33 mouse cellular contexts compared by ENCODE assay signal in the genomic region with DNA sequence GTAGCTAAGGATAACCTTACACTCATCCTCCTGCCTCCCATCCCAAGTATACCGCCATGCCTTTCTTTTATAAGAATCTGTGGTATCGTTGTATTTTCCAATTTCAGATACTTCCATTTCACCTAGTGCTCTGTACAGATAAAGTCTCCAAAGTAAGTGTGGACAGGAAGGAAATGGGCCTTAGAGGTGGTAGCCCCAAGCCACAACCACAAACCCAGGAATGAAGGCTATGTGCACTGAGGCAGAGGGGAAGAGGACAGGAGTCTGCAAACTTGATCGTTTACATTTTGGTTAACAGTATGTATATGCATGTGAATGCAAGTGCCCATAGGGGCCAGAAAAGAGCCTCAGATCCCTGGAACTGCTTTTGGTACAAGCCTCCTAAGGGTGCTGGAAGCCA.
"Had no signal": no experiment of that assay in that cellular context is flagged by ENCODE, and none has a peak within 500 bp of the region (broad histone marks: within the 10 kb centered on the region; RNA-seq: fewer than 3 reads in every experiment).

No protein-coding gene starts in this region.

- H3K9ac ChIP-seq: limb, embryonic 12.5 days; limb, embryonic 13.5 days; limb, embryonic 15.5 days; liver, embryonic 12.5 days; liver, embryonic 13.5 days; liver, embryonic 14.5 days; liver, embryonic 15.5 days; liver, postnatal 0 days; lung, embryonic 14.5 days; lung, embryonic 15.5 days; midbrain, embryonic 12.5 days; midbrain, embryonic 13.5 days; midbrain, embryonic 15.5 days; neural tube, embryonic 12.5 days; neural tube, embryonic 13.5 days had no signal

- H3K9me3 ChIP-seq: limb, embryonic 10.5 days; limb, embryonic 12.5 days; limb, embryonic 13.5 days; limb, embryonic 15.5 days; liver, embryonic 12.5 days; liver, embryonic 13.5 days; liver, embryonic 15.5 days; lung, embryonic 15.5 days; megakaryocyte, embryonic 14.5 days; midbrain, embryonic 10.5 days; midbrain, embryonic 12.5 days; midbrain, embryonic 13.5 days; midbrain, embryonic 15.5 days; neural tube, embryonic 12.5 days; neural tube, embryonic 13.5 days had no signal

- H3K27ac ChIP-seq: limb, embryonic 10.5 days; limb, embryonic 12.5 days; limb, embryonic 13.5 days; limb, embryonic 15.5 days; liver, embryonic 12.5 days; liver, embryonic 13.5 days; liver, embryonic 14.5 days; liver, embryonic 15.5 days; lung, embryonic 15.5 days; macrophage; midbrain, embryonic 10.5 days; midbrain, embryonic 12.5 days; midbrain, embryonic 13.5 days; midbrain, embryonic 15.5 days; neural tube, embryonic 12.5 days; neural tube, embryonic 13.5 days had no signal

- H3K4me3 ChIP-seq: limb, embryonic 10.5 days; limb, embryonic 12.5 days; limb, embryonic 13.5 days; limb, embryonic 15.5 days; liver, embryonic 12.5 days; liver, embryonic 13.5 days; liver, embryonic 15.5 days; lung, embryonic 15.5 days; megakaryocyte, embryonic 14.5 days; midbrain, embryonic 10.5 days; midbrain, embryonic 12.5 days; midbrain, embryonic 13.5 days; midbrain, embryonic 15.5 days; myocyte; neural tube, embryonic 12.5 days; neural tube, embryonic 13.5 days had no signal

- H3K4me2 ChIP-seq: limb, embryonic 12.5 days; limb, embryonic 13.5 days; limb, embryonic 15.5 days; liver, embryonic 11.5 days; liver, embryonic 12.5 days; liver, embryonic 13.5 days; liver, embryonic 15.5 days; lung, embryonic 14.5 days; lung, embryonic 15.5 days; midbrain, embryonic 11.5 days; midbrain, embryonic 12.5 days; midbrain, embryonic 13.5 days; midbrain, embryonic 15.5 days; neural tube, embryonic 12.5 days; neural tube, embryonic 13.5 days had no signal

- H3K4me1 ChIP-seq: limb, embryonic 10.5 days; limb, embryonic 13.5 days; limb, embryonic 15.5 days; liver, embryonic 12.5 days; liver, embryonic 13.5 days; liver, embryonic 15.5 days; lung, embryonic 15.5 days had no signal

- H3K27me3 ChIP-seq: limb, embryonic 12.5 days; limb, embryonic 13.5 days; limb, embryonic 15.5 days; liver, embryonic 12.5 days; liver, embryonic 13.5 days; liver, embryonic 15.5 days; lung, embryonic 15.5 days; megakaryocyte, embryonic 14.5 days; midbrain, embryonic 12.5 days; midbrain, embryonic 13.5 days; midbrain, embryonic 15.5 days; neural tube, embryonic 12.5 days; neural tube, embryonic 13.5 days had no signal

- H3K36me3 ChIP-seq: limb, embryonic 10.5 days; limb, embryonic 13.5 days; limb, embryonic 15.5 days; liver, embryonic 12.5 days; liver, embryonic 13.5 days; liver, embryonic 15.5 days; lung, embryonic 15.5 days; midbrain, embryonic 12.5 days; midbrain, embryonic 13.5 days; midbrain, embryonic 15.5 days; neural tube, embryonic 12.5 days; neural tube, embryonic 13.5 days had no signal

- DNase-seq: left cerebral cortex, postnatal 4 days; liver; liver, embryonic 13.5 days; liver, postnatal 0 days; lung, adult 18-20 months; lung, adult 2 months; lung, embryonic 14.5 days; lung, postnatal 10 days; lung, postnatal 14 days; lung, postnatal 36 days; lung, postnatal 4 days; midbrain, embryonic 14.5 days had no signal

- ATAC-seq: liver, embryonic 12.5 days; liver, postnatal 0 days; lung, postnatal 0 days; midbrain, embryonic 13.5 days; midbrain, embryonic 15.5 days; midbrain, embryonic 16.5 days had no signal
